Mouse (Mus musculus) fat pad, adult 2 months (tissue): ENCODE measurements around the gene Hba-x.
"Not testable (repeated sequence)": the region's sequence is repeated elsewhere in the genome, so short reads cannot be mapped to it uniquely, and the experiment has no call there.

Experiments used
- DNase-seq: peaks from one replicate; pipeline ENCODE4 v3.0.0-alpha.2; 2011; ENCODE audit warnings: low read depth, low spot score; ENCODE audit errors: extremely low read depth

Hba-x gene

GRCm38 (mm10) chr11:32285031-32285775, 9.0 kb downstream of the Hba-x start:
- DNase-seq = no peak

- DNase-seq = not testable (repeated sequence)
These were observed 9.7 kb downstream of the Hba-x start for GRCm38 (mm10) chr11:32285887-32286286.

- not testable (repeated sequence) for DNase-seq
These were observed 10.7 kb downstream of the Hba-x start, which contains the start of gene Hbq1b for GRCm38 (mm10) chr11:32286695-32287492. Gene Hbq1b (plus strand): TSS chr11:32286965.

GRCm38 (mm10) chr11:32287493-32287825, 11.3 kb downstream of the Hba-x start:
- DNase-seq = no peak

- not testable (repeated sequence) for DNase-seq
These were observed 16.6 kb downstream of the Hba-x start for GRCm38 (mm10) chr11:32292819-32293218.

GRCm38 (mm10) chr11:32293479-32293878, 17.3 kb downstream of the Hba-x start:
- DNase-seq = not testable (repeated sequence)

- DNase-seq = not testable (repeated sequence)
These were observed 20.0 kb downstream of the Hba-x start, which contains the start of gene Hba-a2 for GRCm38 (mm10) chr11:32296203-32296602. Gene Hba-a2 (plus strand): TSS chr11:32296489.

- not testable (repeated sequence) for DNase-seq
These were observed 21.2 kb downstream of the Hba-x start for GRCm38 (mm10) chr11:32297417-32297816.

- DNase-seq = no peak
These were observed 21.8 kb downstream of the Hba-x start for GRCm38 (mm10) chr11:32297866-32298531.

- no peak for DNase-seq
These were observed 22.3 kb downstream of the Hba-x start for GRCm38 (mm10) chr11:32298532-32298918.

- DNase-seq = not testable (repeated sequence)
These were observed 23.7 kb downstream of the Hba-x start, which contains the start of gene Hbq1a for GRCm38 (mm10) chr11:32299865-32300264. Gene Hbq1a (plus strand): TSS chr11:32300069.

- no peak for DNase-seq
These were observed 24.4 kb downstream of the Hba-x start for GRCm38 (mm10) chr11:32300279-32301267.

- DNase-seq = no peak
These were observed 25.3 kb downstream of the Hba-x start for GRCm38 (mm10) chr11:32301506-32301905.

GRCm38 (mm10) chr11:32302824-32303419, 26.7 kb downstream of the Hba-x start:
- no peak for DNase-seq

- DNase-seq = no peak
These were observed 27.3 kb downstream of the Hba-x start for GRCm38 (mm10) chr11:32303455-32303854.

GRCm38 (mm10) chr11:32307006-32307405, 30.8 kb downstream of the Hba-x start:
- DNase-seq = no peak

GRCm38 (mm10) chr11:32309446-32309845, 33.2 kb downstream of the Hba-x start:
- no peak for DNase-seq

GRCm38 (mm10) chr11:32309928-32310327, 33.7 kb downstream of the Hba-x start:
- no peak for DNase-seq

GRCm38 (mm10) chr11:32316009-32316408, 39.8 kb downstream of the Hba-x start:
- DNase-seq = no peak
